Mouse (Mus musculus) heart, adult 8-10 months (tissue): ENCODE measurements around the gene BC030867. TPM values are rescaled to one million over a fixed set of nuclear protein-coding genes. Genes with fewer than 3 reads are reported as not detected.
A peak's percentile ranks its signal among the peaks of the same experiment; 100 is the strongest.

Experiments used
- DNase-seq: peaks from one replicate; pipeline ENCODE4 v3.0.0; 2022; ENCODE audit warnings: low spot score
- total RNA-seq, 4 experiments: library from RNA; stranded (reverse); gene quantifications; 2 replicates each; pipeline ENCODE4 v1.2.4; 2022

The BC030867 gene
- total RNA-seq, 4 experiments from 2014 or later, result 0.12 to 0.23 (median 0.18) TPM

- no peak for DNase-seq
Observed at GRCm38 (mm10) chr11:102290141-102290540, 41.5 kb downstream of the BC030867 start.

- no peak for DNase-seq
Observed at GRCm38 (mm10) chr11:102291051-102291535, 42.4 kb downstream of the BC030867 start.

- no peak for DNase-seq
Observed at GRCm38 (mm10) chr11:102293971-102294370, 45.3 kb downstream of the BC030867 start.

GRCm38 (mm10) chr11:102294416-102294815 is 45.7 kb downstream of the BC030867 start:
- no peak for DNase-seq

GRCm38 (mm10) chr11:102294887-102295597 is 46.4 kb downstream of the BC030867 start:
- no peak for DNase-seq

GRCm38 (mm10) chr11:102295598-102296471 is 47.2 kb downstream of the BC030867 start:
- DNase-seq, result no peak

- DNase-seq, result peak; percentile 98
Observed at GRCm38 (mm10) chr11:102296491-102297472, 48.1 kb downstream of the BC030867 start, which contains the start of gene Atxn7l3. Gene Atxn7l3, minus strand, starts transcription at chr11:102296631.

- DNase-seq, result no peak
Observed at GRCm38 (mm10) chr11:102297577-102298556, 49.2 kb downstream of the BC030867 start.

- no peak for DNase-seq
Observed at GRCm38 (mm10) chr11:102299839-102300238, 51.2 kb downstream of the BC030867 start.

- DNase-seq, result no peak
Observed at GRCm38 (mm10) chr11:102304141-102304540, 55.5 kb downstream of the BC030867 start.

GRCm38 (mm10) chr11:102305359-102305758 is 56.7 kb downstream of the BC030867 start:
- DNase-seq, result no peak

GRCm38 (mm10) chr11:102308104-102308503 is 59.4 kb downstream of the BC030867 start:
- no peak for DNase-seq

GRCm38 (mm10) chr11:102308979-102309378 is 60.3 kb downstream of the BC030867 start:
- peak; percentile 96 for DNase-seq

- DNase-seq, result no peak
Observed at GRCm38 (mm10) chr11:102309821-102310617, 61.3 kb downstream of the BC030867 start.

GRCm38 (mm10) chr11:102310768-102311695 is 62.4 kb downstream of the BC030867 start:
- no peak for DNase-seq

- DNase-seq, result no peak
Observed at GRCm38 (mm10) chr11:102311966-102312365, 63.3 kb downstream of the BC030867 start.

- DNase-seq, result no peak
Observed at GRCm38 (mm10) chr11:102312586-102312985, 63.9 kb downstream of the BC030867 start.

- DNase-seq, result no peak
Observed at GRCm38 (mm10) chr11:102314321-102314720, 65.6 kb downstream of the BC030867 start.
